Mouse (Mus musculus): ENCODE measurements around the gene Pdia2.
A peak's percentile ranks its signal among the peaks of the same experiment; 100 is the strongest.
"Not testable (repeated sequence)": the region's sequence is repeated elsewhere in the genome, so short reads cannot be mapped to it uniquely, and the experiment has no call there.

The Pdia2 gene

GRCm38 (mm10) chr17:26200831-26201705 lies 2.2 kb upstream of the Pdia2 start:
- peak; percentile 34 for DNase-seq (ENCODE audit: low read depth, low spot score)

- no peak for DNase-seq (ENCODE audit: low read depth, low spot score)
Observed at GRCm38 (mm10) chr17:26192481-26193190, 6.3 kb downstream of the Pdia2 start.

DNA sequence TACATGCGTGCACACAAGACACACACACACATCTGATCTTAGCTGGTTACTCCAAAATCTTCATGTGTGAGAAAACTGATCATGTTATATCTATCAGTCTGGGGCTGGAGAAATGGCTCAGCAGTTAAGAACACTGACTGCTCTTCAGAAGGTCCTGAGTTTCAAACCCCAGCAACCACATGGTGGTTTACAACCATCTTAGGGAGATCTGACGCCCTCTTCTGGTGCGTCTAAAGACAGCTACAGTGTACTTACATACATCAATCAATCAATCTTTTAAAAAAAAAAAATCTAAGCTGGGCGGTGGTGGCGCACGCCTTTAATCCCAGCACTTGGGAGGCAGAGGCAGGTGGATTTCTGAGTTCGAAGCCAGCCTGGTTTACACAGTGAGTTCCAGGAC lies 7.4 kb downstream of the Pdia2 start:
- DNase-seq (ENCODE audit: low read depth, low spot score): peak; percentile 38

DNA sequence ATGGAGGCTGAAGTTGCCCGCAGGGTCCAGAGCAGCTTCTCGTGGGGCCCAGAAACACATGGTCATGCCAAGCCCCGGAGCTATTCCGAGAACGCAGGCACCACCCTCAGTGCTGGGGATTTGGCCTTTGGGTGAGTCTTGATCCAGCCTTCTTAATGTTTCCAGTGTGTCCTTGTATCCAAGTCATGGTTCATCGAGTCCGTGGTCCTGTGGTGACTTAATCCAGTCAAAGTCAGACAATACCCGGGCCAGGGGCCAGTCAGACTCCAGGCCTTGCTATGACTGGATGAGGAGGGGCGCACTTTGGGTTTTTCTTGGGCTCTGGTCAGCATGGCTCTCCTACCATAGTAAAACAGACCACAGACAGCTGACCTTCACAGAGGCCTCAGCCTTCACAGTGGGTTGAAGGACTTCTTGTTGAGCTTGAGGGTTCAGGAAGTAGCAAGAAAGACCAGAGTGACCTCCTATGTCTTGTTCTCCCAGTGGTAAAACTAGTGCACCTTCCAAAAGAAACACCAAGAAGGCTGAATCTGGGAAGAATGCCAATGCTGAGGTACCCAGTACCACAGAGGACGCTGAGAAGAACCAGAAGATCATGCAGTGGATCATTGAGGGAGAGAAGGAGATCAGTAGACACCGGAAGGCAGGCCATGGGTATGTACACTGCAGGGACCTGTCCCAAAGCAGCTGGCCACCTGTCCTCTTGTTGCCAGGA lies 10.6 kb downstream of the Pdia2 start:
- no peak for DNase-seq (ENCODE audit: low read depth, low spot score)

- no peak for DNase-seq (ENCODE audit: low read depth, low spot score)
Observed at GRCm38 (mm10) chr17:26187592-26187991, 11.3 kb downstream of the Pdia2 start.

- DNase-seq (ENCODE audit: low read depth, low spot score): no peak
Observed at GRCm38 (mm10) chr17:26181179-26181578, 17.7 kb downstream of the Pdia2 start.

DNA sequence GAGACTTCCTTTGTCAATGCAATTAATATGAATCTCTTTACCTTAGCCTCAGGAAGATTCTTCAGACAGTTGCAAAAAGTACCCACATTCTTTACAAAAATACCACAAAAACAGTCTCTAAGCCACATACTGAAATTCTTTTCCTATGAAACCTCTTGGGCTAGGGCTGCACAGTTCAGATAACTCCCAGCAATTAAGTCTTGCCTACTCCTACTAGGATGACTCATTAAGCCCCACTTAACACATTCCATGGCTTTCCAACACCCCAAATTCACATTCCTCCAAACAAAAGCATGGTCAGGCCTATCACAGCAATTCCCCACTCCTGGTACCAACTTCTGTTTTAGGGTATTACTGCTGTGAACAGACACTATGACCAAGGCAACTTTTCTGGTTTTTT lies 20.3 kb downstream of the Pdia2 start:
- peak; percentile 39 for DNase-seq (ENCODE audit: low read depth, low spot score)

GRCm38 (mm10) chr17:26175248-26175647 lies 23.6 kb downstream of the Pdia2 start:
- not testable (repeated sequence) for DNase-seq (ENCODE audit: low read depth, low spot score)

DNA sequence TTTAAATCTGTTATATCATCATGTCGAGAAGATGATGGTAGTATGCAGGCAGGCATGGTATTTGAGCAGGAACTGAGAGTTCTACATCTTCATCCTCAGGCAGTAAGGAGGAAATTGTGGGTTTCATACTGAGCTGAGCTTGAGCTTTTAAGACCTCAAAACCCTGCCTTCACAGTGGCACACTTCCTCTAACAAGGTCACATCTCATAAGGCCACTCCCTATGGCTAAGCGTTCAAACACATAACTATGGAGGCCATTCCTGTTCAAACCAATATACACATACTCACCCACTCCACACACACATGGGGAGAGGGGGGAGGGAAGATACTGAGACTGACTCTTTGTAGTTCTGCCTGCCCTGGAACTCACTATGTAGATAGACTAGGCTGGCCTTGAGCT lies 30.8 kb downstream of the Pdia2 start:
- DNase-seq (ENCODE audit: low read depth, low spot score): peak; percentile 9

- DNase-seq (ENCODE audit: low read depth, low spot score): no peak
Observed at GRCm38 (mm10) chr17:26162736-26163135, 36.2 kb downstream of the Pdia2 start.

GRCm38 (mm10) chr17:26151886-26152630 lies 46.8 kb downstream of the Pdia2 start:
- no peak for DNase-seq (ENCODE audit: low read depth, low spot score)

DNA sequence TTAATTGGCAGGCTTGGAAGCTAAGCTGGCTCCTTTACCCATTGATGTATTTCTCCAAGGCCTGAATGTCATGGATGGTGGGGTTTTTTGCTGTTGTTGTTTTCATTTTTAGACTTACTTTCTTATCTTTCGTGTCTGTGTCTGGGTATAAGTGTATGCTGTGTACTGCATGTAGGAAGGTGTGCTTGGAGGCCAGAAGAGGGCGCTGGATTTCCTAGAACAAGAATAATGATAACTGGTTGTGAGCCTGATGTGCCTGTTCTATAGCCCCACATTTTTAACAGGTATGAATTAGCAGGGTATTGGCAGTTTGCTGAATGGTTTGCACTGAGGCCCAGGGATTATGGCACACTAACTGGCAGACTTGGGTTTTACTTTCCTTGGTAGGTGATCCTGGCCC lies 49.8 kb downstream of the Pdia2 start:
- peak; percentile 65 for DNase-seq (ENCODE audit: low read depth, low spot score)
